Mouse (Mus musculus): ENCODE measurements around the gene Gm49711. TPM values are rescaled to one million over a fixed set of nuclear protein-coding genes. Genes with fewer than 3 reads are reported as not detected.
A peak's percentile ranks its signal among the peaks of the same experiment; 100 is the strongest.

Gm49711 gene
- not detected for polyA plus RNA-seq (2017; shearing (Covaris generic))

DNA sequence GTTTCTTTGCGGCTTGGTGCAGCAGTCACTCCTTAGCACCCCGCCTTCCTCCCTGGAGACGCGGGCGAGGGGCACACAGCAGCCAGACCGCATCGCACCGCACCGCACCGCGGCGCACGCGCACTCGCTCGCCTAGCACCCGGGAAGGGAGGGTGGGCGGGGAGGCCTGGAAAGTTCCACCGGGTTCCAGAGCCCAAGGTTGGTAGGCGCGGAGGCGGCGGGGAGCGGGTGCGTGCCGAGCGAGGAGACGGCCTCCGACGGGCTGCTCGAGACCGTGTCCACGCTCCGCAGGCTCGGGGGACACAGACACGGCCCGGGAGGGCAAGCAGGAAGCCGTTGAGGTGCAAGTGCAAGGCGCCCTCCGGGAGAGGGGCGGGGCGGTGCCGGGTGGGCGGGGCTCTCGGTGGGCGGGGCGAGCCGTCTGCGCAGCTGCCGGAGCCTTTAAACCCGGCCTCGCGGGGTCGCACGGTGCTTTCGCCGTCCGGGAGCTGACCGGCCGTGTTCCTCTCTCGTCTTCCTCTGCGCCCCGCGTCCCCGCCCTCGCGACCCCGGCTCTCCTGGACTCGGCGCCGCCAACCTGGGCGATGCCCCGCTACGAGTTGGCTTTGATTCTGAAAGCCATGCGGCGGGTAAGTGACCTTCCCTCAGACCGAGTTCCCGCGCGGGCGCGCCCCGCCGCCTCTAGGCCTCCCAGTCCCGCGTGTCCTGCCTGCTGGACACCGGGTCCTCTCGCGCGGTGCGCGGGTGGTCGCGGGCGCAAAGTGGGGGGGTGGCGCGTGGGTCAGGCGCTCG, at the start of gene Gm49711, which contains the start of the genes Mrps6 and Slc5a3:
Gene Gm49711, plus strand, starts transcription at position 465 of the 792 bp plus-strand sequence.
Gene Mrps6, plus strand, starts transcription at position 419 of the 792 bp plus-strand sequence.
Gene Slc5a3, plus strand, starts transcription at position 471 of the 792 bp plus-strand sequence.
- ATAC-seq = peak; percentile 45

DNA sequence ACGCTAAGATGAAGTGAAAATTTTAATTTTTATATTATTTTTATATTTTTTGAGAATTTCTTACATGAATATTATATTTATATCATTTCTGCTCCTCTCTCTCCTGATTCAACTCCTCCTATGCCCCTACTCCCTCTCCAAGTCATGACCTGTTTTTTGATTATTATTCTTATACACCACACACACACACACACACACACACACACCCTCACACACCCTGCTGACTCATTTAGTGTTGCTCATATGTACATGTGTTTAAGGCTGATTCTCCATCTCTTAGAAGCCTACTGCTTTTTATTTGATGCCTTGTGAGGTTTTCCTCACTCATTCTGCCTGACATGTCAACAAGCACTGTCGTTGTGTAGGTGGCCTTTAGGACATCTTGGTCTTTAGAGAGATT, 48.5 kb upstream of the Gm49711 start:
- no peak for ATAC-seq

DNA sequence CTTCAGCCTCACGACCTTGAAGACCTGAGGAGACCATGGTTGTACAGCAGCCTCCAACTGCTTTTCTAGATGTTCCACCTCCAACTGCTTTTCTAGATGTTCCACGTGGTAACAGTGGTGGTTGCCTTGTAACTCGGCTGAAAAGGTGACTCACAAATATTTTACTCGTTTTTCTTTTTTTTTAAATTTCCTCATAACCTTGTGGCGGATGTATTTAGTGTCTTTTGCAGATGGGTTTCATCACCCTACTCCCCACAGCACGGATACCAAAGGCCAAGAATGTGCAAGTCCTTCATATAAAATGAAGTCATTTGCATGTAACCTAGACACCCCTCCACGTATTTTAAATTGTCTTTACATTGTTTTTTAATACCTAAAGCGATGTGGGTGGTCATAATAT, 41.3 kb upstream of the Gm49711 start:
- ATAC-seq = no peak

DNA sequence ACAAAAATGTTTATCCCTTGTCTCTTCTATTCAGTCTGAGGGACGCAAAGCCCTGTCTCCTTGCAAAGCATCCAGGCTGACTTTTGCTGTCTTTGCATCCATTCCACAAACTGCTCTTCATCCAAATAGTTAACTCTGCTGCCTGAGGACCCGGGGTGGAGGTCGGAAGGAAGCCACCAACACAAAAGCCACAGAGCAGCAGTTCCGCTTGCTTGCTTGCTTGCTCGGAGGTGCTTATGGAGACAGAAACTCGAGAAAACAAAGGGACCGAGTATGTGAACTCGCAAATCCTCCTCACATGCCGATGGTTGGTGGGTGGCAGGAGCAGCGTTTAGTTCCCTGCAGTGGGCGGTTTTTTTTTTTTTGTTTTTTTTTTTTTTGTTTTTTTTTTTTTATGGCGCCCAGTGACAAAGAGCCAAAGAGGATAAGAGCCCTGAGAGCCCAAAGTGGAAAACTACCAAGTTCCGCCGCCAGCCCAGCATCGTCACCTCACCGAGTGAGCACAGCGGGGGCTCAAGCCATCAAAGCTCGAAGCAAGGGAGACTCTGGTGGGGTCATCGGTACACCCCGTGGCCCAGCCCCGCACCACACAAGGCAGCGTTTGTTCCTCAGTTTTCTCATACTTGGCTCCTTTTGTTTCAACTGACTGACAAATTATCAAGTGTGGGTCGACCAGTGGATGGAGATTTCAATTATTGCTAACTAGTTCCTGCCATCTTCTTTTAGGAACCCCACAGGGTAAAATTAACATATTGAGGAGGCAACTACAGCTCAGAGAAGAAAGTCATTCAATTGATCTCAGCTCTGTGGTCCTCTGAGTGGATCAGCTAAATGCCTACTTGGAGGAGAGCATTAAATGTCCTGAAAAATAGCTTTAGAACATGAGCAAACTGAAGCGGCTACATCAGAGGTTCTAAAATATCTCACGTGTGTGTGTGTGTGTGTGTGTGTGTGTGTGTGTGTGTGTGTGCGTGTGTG, 38.7 kb upstream of the Gm49711 start:
- ATAC-seq = peak; percentile 78

DNA sequence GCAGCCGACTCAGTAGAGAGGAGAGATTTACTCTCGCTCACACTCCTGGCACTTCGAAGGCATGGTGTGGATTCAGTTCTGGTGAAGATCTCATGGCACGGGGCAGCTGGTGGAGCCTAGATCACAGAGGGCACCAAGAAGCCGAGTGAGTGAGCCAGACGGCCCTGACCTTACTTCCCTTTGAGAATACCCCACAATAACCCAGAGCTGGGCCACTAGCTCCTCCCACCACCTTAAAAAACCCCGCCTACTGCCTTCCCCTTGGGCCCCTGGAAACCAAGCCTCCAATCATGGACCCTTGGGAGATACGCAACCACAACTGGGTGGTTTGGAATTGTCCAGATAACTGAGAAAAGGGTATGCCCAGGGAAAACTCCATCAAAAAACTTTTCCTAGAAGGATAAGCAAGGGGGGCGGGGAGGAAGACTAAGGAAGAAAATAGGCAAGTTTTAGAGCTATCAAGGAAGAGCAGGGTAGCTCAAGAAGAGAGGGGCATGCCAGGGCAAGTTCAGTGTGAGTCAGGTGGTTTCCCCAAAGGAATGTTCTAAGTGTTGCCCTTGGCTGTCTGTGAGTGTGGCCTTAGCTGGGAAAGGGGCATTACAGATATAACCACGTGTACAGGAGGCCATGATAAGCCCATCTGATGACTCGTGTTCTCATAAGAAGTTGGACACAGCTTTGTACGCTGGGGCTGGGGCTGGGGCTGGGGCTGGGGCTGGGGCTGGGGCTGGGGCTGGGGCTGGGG, 36.3 kb upstream of the Gm49711 start:
- no peak for ATAC-seq

DNA sequence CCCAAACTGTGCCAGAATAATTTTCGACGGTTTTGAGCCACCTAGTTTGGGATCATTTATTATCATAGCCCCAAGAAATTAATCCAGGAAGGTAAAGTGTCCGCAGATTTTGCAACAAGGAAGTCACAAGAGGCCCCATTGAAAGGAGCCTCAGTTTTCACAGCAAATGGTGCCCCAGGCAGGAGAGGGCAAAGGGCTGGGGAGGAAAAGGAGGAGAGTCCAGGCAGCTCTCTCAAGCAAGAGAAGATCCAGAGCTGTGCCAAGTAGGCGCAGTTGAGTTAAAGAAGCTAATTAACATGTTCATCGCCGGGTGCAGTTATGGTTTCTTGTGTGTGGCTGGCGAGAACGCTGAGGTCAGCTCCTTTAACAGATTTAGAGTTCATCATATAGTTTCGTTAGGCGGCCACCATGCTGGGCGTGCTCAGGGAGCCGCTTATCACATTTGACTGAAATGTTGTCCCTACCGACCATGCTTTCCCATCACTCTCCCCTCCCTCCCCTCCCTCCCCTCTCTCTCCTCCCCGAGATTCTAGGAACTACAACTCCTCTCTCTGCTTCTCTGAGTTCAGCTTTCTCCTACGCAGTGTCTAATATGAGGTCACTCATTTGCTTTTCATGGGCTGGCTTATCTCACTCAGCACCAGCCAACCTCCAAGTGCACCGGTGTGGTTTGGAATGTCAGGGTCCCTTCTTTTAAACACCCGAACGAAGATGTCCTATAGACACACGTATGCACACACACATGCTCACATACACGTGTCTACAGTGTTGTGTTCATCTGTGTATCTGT, 35.4 kb upstream of the Gm49711 start:
- no peak for ATAC-seq

DNA sequence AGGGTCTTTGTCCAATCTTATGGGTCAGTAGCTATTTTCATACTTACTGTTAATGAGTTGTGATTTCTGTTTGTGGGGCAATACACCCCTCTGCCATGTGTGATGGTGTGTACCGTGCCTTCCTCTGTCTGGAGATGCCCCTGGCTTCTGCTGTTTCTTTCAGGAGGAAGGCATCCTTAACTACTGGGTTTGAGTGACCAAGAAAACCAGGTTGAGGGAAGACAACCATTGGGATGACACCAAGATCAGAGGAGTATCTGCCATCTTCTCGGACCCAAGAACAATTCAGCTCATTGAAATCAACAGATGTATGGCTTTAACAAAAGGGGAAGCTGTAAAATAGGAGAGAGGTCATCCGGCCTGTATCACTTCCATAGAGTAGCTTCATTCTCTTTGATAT, 24.8 kb upstream of the Gm49711 start:
- no peak for ATAC-seq

DNA sequence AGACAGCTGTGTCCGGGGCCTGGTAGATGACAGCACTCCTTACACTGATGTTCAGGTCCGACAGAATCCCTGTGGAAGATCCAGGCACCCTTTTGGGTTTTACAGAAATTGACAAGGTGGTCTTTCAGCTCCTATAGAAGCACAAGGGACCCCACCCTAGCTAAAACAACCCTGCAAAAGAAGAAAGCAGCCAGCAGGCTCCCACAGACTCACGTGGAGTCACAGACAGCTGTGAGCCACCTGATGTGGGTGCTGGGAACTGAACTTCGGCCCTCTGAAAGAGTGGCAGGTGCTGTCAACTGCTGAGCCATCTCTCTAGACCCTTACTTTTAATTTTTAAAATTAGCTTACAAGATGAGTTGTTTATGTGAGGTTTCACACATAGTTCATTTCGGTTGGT, 23.4 kb upstream of the Gm49711 start:
- no peak for ATAC-seq

DNA sequence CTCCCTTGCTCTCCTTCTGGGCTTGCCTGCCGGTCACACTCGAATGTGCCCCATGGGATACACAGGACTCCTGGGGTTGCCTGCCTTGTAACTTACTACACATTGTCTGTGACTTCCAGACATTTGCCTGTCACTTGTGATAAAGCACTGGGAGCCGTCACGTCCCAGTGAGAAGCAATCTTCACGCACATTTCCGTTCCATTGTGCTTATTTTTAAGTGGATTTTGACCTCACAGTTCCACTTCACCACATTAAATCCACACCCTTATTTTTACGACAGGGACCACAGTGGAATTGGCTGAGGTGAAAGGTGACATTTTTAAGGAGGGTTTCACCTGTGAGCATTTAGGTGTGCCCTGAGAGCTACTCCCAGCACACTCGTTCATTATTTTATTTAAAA, 21.4 kb upstream of the Gm49711 start:
- no peak for ATAC-seq

DNA sequence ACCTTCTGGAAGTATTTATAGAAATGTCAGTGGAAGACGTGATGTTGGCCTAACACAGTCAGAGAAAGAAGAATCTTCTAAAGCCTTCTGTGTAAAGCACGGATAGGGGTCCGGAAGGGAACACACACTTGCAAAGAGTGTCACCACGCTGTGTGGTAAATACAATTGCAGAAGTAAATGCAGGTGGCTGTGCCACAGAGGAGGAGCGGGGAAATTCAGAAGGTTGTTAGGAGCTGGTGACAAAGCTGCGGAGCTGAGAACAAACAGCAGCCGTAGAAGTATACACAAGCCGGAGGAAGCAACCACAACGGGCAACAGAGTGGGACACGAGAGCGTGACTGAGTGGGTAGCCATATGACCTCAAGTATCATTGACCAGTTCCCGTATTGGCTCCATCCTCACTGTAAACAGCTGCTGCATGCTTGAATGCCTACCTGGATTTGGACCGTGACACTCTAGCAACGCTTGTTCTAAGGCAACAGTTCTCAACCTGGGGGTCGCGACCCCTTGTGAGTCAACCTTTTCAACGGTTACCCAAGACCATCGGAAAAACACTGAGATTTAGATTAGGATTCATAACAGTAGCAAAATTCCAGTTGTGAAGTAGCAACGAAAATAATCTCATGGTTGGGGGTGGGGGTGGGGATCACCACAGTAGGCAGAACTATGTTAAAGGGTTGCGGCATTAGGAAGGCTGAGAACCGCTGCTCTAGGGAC, 20.1 kb upstream of the Gm49711 start:
- no peak for ATAC-seq

DNA sequence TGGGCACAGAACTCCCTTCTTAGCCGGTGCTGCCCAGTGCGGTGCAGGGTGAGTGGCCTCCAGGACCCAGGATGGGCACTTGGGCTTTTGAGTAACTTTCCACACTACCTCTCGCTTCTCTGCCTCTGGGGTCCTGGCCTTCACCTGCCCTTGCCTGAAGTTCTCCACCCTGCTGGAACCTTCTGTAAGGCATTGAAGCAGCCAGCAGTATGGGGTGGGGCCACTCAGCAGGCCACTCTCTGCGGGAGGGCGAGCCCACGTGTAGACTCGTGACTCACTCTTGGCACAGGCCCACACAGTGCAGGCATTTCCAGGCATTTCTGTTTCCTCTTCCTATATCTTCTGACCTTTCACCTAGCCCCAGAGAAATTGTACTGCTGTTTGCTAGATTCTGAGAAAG, 18.7 kb upstream of the Gm49711 start:
- ATAC-seq = no peak

DNA sequence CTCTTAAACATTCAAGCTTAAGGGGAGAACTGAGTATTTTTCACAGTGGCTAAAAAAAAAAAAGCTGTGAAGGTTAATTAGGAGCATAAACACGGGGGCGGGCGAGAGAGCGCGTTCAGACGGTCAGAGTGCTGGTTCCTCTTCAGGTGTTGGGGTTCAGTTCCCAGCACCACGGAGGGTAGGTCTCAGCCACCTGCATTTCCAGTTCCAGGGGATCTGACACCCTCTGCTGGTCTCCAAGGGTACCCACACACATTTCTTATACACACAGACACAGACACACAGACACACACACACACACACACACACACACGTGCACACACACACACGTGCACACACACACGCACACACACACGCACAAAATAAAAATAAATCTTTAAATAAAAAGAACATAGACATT, 18.1 kb upstream of the Gm49711 start:
- ATAC-seq = no peak

DNA sequence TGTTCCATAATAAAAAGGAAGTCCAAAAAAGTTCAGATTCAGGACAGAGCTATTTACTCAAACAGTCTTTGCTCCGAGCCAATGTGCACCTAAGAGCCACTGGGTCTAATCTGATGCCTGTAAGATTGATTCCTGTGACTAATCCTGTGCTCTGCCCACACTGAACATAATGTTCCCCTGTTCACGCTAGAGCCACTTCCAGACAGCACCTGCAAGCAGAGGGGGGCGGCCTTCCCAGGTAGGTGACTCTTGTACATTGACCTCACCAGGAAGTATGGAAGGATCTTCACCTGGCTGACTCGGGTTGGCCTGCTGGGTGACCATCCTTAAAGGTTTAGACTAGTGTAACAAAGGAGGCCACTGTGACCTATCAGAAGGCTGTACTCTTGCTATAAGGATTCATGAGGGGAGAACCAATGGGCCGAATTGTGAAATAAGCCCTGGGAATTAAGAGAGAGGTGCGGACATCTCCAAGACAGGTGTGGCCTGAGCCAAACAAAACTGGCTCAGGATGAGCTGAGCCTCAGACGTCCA, 6.3 kb upstream of the Gm49711 start:
- no peak for ATAC-seq

DNA sequence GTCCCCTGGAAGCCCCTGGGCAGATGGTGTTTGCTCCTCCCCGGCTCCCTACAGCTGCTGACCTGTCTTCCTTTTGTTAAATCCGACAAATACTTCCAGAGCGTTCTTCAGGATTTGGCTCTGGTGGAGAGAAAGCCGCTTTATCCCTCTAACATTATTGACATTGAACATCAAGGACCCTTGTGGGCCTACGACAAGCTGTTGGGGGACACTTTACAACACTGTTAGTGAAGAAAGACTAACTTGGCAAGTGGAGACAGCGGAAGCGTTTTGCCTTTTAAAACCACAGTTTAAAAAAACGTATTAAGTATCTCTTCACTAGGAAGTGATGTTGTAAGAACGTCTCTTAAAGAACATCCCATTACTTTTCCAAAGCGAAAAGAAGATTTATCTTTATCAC, 5.5 kb upstream of the Gm49711 start:
- no peak for ATAC-seq

DNA sequence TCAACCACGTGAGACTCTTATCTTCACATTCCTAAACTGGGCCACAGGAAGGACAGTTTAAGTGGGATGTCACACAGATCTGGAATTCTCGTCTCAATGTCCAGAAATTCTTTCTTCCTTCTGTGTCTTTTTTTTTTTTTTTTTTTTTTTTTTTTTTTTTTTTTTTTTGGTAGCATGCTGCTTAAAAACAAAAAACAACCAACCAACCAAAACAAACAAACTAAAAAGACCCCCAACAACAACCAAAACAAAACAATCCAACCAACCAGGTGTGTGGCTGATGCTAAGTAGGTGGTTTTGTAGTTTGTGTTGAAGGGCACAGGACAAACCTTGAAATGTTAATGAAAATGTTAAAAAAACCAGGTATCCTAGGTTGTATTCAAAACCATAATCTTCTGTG, 1.4 kb upstream of the Gm49711 start:
- ATAC-seq = no peak

DNA sequence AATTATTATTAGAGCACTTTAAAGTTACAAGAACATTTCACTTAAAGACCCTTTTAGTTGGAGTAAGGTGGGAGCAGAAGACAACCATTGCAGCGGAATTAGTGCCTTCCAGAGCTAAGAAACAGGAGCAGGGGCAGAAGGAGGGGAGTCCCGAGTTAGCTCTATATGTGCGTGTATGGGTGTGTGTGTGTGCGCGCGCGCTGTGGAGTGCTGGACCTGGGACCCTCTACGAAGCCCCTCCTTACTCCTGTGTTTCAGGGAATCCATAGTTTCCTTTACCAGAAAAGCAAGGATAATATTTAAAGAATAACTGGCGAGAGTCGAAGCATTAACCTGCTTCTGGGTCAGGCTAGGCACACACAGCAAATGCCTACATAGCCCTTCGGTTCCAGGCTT, 662 bp upstream of the Gm49711 start:
- ATAC-seq = no peak

DNA sequence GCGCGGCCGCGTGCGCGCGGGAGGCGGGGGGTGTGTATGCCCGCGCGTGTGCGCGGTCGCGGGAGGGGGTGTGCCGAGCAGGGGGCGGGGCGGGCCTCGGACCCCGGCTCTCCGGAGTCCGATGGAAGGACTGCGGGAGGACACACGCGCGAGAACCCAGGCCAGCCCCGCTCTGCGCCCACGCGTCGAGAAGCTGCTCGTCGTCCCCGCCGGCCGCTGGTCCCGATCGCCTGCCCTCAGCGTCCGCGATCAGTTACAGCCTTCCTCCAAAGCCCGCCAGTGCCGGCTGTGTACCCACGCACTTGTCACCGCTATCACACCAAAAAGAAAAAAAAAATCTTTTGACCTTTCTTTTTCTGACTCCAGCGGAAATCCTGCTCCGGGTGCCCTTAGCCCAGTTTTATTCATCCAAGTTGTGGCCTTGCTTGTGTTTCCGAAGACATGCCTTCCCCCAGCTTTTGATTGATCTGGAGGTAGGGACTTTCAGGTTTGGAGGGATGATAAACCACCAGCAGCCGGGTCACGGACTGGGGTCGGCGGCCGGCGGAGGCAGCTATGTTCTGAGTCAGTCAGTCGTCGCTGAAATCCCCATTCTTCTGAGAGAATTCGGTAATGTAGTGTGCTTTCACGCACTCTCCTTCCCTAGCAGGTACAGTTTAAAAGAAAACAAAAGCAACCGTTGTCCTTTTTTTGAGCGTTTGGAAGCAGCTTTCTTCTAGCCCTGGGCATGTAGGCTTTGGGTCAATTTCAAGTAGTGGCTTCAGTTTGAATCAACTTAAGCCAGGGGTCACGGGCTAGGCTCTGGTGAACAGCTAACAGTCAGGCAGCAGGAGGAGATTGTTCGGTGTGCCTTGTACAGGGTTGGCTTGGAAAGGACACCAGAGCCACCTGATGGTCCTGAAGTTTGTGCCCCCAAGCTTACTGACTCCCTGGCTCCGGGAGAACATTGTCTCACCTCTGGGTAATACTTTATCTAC, 816 bp downstream of the Gm49711 start:
- ATAC-seq = peak; percentile 29

DNA sequence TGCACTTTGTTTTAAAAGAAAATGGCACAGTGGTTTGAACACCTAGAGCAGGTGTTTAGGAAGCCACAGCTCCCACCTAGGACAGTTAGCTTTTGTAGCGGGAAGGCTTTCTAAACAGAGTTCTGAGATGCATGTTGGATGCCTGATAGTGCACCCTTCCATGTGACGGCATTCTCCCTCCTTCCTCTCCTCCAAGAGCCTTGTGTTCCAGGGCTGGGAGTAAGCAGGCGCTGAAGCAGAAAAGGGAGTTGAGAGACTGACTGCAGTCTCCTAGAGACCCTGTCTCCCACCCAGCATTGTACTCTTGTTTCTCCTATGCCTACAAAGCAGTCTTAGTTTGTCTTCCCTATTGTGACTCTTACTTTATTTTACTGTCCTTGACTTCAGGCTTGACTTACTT, 2.1 kb downstream of the Gm49711 start:
- ATAC-seq = no peak

DNA sequence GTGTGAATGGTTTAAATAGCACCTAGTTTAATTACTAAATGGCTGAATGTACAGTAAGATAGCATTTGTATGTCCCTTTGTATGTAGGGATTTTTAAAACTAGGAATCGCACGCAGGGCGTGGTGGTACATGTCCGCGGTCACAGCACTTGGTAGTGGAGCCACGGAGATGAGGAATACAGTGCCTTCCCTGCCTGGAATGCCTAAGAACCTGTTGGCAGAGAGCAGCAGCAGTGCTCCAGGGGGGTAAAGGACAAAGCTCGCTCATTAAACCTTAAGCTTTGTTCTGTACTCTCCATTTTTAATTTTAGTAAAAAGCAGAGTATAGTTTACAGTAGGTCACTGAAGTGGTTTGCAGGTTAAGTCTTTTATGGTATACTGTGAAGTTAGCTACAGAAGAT, 3.5 kb downstream of the Gm49711 start:
- no peak for ATAC-seq

DNA sequence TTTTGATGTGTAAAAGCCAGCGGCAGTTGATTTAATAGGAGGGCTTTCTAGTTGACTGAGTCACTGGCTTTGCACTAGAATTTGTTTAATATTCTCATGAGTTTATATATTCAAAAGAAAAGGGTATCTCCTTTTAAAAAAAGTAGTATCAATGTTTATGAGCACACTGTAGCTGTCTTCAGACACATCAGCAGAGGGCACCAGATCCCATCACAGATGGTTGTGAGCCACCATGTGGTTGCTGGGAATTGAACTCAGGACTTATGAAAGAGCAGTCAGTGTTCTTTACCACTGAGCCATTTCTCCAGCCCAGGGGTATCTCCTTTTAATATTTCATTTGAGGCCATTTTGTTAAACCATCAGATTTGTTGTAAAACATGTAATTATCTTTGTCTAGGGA, 4.7 kb downstream of the Gm49711 start:
- ATAC-seq = no peak

Data from activated CD4-positive, CD25-positive, alpha-beta regulatory T cell, adult 4 months (primary cell).